Mouse (Mus musculus): Measurements from ENCODE around the gene Tmem204. TPM values are rescaled to one million over a fixed set of nuclear protein-coding genes. Genes with fewer than 3 reads are reported as not detected.
"Not testable (repeated sequence)": the region's sequence is repeated elsewhere in the genome, so short reads cannot be mapped to it uniquely, and the experiment has no call there.

Tmem204 gene
- polyA plus RNA-seq (2015; fragmentation: Nextera tagmentation; extraction: Ambion mirVana), result 10.9 TPM in 2 replicates

GRCm38 (mm10) chr17:25083444-25083931, at the start of gene Tmem204:
Gene Tmem204 (minus strand): TSS chr17:25083591.
- no peak within 1 kb of the TSS; the same call in 1 of the 2 replicates for H3K27ac ChIP-seq (replicated peaks)
- H3K4me3 ChIP-seq, result no peak within 1 kb of the TSS
- no peak for ATAC-seq (ENCODE audit: low FRiP score, low read depth)
- no peak within 1 kb of the TSS for H3K4me2 ChIP-seq
- H3K36me3 ChIP-seq, result no peaks in the 10 kb centered on the region; the same call in 1 of the 2 replicates
- H3K4me1 ChIP-seq (replicated peaks), result peaks cover 5% of the 10 kb centered on the region
- H3K9ac ChIP-seq, result no peak within 1 kb of the TSS
- 64% methylated on average over 7 of the region's 7 CpGs for WGBS
- H3K9me3 ChIP-seq, result no peaks in the 10 kb centered on the region
- no peaks in the 10 kb centered on the region for H3K27me3 ChIP-seq

GRCm38 (mm10) chr17:25130060-25130459, 46.7 kb upstream of the Tmem204 start:
- ATAC-seq (ENCODE audit: low FRiP score, low read depth), result no peak
- no peaks in the 10 kb centered on the region for H3K9me3 ChIP-seq
- peaks cover 14% of the 10 kb centered on the region for H3K4me1 ChIP-seq (replicated peaks)
- no peaks in the 10 kb centered on the region for H3K36me3 ChIP-seq
- no peak overlapping the region for H3K27ac ChIP-seq (replicated peaks)
- no peak overlapping the region for H3K4me3 ChIP-seq
- WGBS, result 91% methylated on average over 1 of the region's 1 CpGs
- H3K9ac ChIP-seq, result no peak overlapping the region
- H3K4me2 ChIP-seq, result no peak overlapping the region
- H3K27me3 ChIP-seq, result no peaks in the 10 kb centered on the region

DNA sequence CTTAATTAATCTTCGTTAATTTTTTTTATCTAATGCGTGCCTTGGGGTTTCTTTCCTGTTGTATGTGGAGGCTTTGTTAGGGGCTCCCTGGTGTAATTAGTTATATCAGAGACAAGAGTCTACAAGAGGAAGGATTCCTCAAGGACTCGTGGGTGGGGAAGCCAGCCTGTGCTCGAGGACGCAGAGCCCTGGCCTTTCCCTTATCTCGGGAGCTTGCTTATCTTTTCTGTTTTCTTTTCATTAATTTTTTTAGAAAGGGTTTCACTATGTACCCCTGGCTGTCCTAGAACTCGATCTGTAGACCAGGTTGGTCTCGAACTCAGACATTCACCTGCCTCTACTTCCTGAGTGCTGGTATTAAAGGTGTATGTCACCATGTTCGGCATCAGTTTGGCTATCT, 44.3 kb upstream of the Tmem204 start:
- no peak overlapping the region for H3K9ac ChIP-seq
- no peak for ATAC-seq (ENCODE audit: low FRiP score, low read depth)
- no peak overlapping the region for H3K4me3 ChIP-seq
- H3K27me3 ChIP-seq, result no peaks in the 10 kb centered on the region
- no peak overlapping the region for H3K4me2 ChIP-seq
- H3K27ac ChIP-seq (replicated peaks), result no peak overlapping the region
- no peaks in the 10 kb centered on the region for H3K9me3 ChIP-seq
- no peaks in the 10 kb centered on the region for H3K4me1 ChIP-seq (replicated peaks)
- no peaks in the 10 kb centered on the region for H3K36me3 ChIP-seq
- 77% methylated on average over 9 of the region's 9 CpGs for WGBS

DNA sequence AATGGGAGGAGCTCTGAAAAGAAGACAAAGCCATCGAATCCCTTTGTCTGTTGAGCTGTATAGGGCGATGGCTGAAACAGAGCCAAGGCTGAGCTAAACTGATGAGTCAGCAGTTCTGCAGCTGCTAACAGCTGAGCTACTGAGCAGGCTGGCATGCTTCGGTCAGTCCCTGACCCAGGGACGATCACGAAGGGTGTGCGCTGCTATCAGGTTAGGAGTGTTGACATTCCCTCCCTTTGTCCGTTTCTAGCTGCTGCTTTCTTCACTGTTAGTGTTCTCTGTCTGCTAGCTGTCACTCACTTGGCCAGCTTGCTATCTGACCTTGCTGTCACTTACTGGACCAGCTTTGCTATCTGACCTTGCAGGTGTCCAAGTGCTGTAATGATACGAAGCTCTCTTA, 43.7 kb upstream of the Tmem204 start:
- Histone ChIP-seq H3K9me3 (no peaks in the 10 kb centered on the region), H3K4me1 (replicated peaks) (no peaks in the 10 kb centered on the region), H3K27ac (replicated peaks) (no peak overlapping the region), H3K4me2 (no peak overlapping the region), H3K27me3 (no peaks in the 10 kb centered on the region), H3K9ac (no peak overlapping the region), H3K4me3 (no peak overlapping the region), H3K36me3 (no peaks in the 10 kb centered on the region)
- no peak for ATAC-seq (ENCODE audit: low FRiP score, low read depth)
- WGBS, result 48% methylated on average over 8 of the region's 8 CpGs

GRCm38 (mm10) chr17:25125442-25126060, 42.2 kb upstream of the Tmem204 start:
- 79% methylated on average over 3 of the region's 3 CpGs for WGBS
- not testable (repeated sequence) for H3K9me3 ChIP-seq; H3K9ac ChIP-seq; H3K27me3 ChIP-seq; ATAC-seq (ENCODE audit: low FRiP score, low read depth); H3K4me2 ChIP-seq; H3K27ac ChIP-seq (replicated peaks); H3K36me3 ChIP-seq; H3K4me3 ChIP-seq; H3K4me1 ChIP-seq (replicated peaks)

DNA sequence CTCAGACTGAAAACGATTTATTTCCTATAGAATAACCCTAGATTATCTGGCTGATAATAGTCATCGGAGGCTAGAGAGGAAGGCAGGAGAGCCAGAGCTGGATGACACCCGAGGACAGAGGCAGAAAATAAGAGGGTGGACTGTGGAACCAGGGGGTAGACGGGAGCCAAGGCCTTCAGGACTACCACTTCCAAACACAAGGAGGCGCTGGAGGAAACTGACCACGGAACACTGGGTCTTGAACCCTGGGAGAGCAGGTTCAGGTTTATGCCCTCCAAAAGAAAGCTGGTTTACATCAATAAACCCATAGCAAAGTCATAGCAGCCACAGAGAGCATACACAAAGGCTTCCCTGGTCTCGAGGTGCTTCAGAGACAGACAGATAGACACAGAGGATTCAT, 40.6 kb upstream of the Tmem204 start:
- H3K9me3 ChIP-seq, result no peaks in the 10 kb centered on the region
- H3K27ac ChIP-seq (replicated peaks), result no peak overlapping the region
- no peaks in the 10 kb centered on the region for H3K36me3 ChIP-seq
- 31% methylated on average over 7 of the region's 7 CpGs for WGBS
- H3K9ac ChIP-seq, result no peak overlapping the region
- H3K4me3 ChIP-seq, result no peak overlapping the region
- no peak overlapping the region for H3K4me2 ChIP-seq
- H3K4me1 ChIP-seq (replicated peaks), result no peaks in the 10 kb centered on the region
- no peak for ATAC-seq (ENCODE audit: low FRiP score, low read depth)
- no peaks in the 10 kb centered on the region for H3K27me3 ChIP-seq

DNA sequence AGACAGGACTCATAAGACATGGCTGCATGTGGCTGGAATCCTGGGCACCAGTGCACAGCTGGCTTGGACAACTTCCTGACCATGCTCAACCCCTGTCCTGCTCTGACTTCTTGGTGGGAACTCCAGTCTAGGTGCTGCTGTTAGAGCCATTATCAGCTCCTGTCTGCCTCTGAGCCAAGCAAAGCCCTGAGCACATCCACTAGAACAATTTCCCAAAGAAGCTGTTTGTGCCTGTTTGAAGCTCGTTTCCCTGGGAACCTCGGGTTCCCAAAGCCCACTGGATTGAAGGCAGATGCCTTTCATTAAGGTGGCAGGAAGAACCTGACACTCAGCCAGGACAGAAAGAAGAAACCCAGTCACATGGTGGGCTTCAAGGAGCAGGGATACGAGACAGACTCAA, 37.0 kb upstream of the Tmem204 start, which contains the start of gene Ptx4:
TSS of gene Ptx4 (plus strand) at position 355 of the 400 bp plus-strand sequence.
- Histone ChIP-seq H3K9me3 (no peaks in the 10 kb centered on the region), H3K4me2 (no peak within 1 kb of the TSS), H3K36me3 (no peaks in the 10 kb centered on the region), H3K27me3 (no peaks in the 10 kb centered on the region), H3K4me3 (no peak within 1 kb of the TSS), H3K4me1 (replicated peaks) (peaks cover 4% of the 10 kb centered on the region; the same call in 1 of the 2 replicates), H3K9ac (no peak within 1 kb of the TSS), H3K27ac (replicated peaks) (no peak within 1 kb of the TSS)
- WGBS, result 58% methylated on average over 3 of the region's 3 CpGs
- no peak for ATAC-seq (ENCODE audit: low FRiP score, low read depth)

DNA sequence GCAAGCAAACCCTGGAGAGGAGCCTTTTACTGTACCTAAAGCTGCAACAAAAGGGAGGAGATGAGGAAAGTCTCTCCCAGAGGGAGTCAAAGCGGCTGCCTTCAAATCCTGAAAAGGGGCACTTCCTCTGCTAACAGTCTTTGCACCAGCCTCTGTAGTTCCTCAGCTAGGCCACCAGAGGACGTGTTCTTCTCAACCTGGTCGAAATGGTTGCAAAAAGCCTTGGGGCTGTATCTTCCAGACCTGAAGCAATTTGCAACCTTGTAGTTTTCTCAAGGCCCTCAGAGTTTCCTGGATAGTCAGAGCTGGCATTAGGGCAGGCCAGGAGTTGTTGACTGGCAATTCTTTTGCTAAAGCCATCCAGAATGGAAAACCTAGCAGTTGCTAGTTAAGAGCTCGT, 33.9 kb upstream of the Tmem204 start:
- peaks cover 22% of the 10 kb centered on the region for H3K4me1 ChIP-seq (replicated peaks)
- WGBS, result 32% methylated on average over 4 of the region's 4 CpGs
- H3K9me3 ChIP-seq, result no peaks in the 10 kb centered on the region
- H3K27ac ChIP-seq (replicated peaks), result no peak overlapping the region
- peaks cover 3% of the 10 kb centered on the region; the same call in 1 of the 2 replicates for H3K36me3 ChIP-seq
- H3K4me3 ChIP-seq, result no peak overlapping the region
- H3K4me2 ChIP-seq, result no peak overlapping the region
- H3K9ac ChIP-seq, result no peak overlapping the region
- H3K27me3 ChIP-seq, result no peaks in the 10 kb centered on the region
- ATAC-seq (ENCODE audit: low FRiP score, low read depth), result no peak

DNA sequence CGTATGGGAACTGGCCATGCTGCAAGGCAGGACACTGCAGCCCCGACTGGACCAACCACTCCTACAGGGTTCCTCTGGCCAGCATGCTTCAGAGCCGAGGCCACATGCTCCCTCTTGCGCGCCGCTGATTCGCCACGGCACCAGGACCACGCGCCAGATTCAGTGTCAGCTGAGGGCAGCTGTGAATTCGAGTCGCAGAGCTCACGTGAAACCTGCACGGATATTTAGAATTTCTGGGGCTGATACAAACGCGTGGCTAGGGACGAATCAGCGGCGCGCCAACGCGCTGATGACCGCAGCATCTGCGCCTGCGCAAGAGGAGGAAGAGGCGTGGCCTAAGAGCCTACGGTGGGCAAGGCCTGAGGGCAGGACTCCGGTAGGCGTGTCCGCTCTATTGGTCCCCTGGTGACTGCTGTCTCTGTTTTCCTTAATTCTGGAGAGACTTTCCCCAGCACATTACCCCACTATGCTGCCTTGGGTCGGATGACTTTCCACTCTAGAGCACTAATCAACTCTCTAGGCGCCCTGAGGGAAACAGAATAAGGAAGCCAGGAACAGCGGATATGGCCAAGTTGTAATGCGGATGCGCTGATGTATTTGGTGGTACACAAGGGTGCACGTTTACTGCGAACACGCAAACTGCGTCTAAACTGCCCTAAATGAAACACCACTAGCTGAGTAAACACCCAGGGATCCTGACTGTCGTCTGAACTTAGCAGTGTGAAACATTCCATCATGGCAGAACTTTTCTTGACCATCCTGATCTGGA, 32.5 kb upstream of the Tmem204 start, which contains the start of gene Telo2:
TSS of gene Telo2 (minus strand) at position 304 of the 769 bp plus-strand sequence.
- H3K27me3 ChIP-seq, result no peaks in the 10 kb centered on the region
- H3K4me2 ChIP-seq, result peak within 1 kb of the TSS; percentile 100
- peaks cover 27% of the 10 kb centered on the region for H3K4me1 ChIP-seq (replicated peaks)
- peak within 1 kb of the TSS; percentile 74 for H3K9ac ChIP-seq
- H3K36me3 ChIP-seq, result peaks cover 3% of the 10 kb centered on the region; the same call in 1 of the 2 replicates
- peak within 1 kb of the TSS; percentile 85 for H3K4me3 ChIP-seq
- ATAC-seq (ENCODE audit: low FRiP score, low read depth), result peak; percentile 95
- 4% methylated on average over 40 of the region's 40 CpGs for WGBS
- H3K9me3 ChIP-seq, result no peaks in the 10 kb centered on the region
- H3K27ac ChIP-seq (replicated peaks), result peak within 1 kb of the TSS; percentile 94

GRCm38 (mm10) chr17:25114908-25115645, 31.7 kb upstream of the Tmem204 start:
- peaks cover 3% of the 10 kb centered on the region; the same call in 1 of the 2 replicates for H3K36me3 ChIP-seq
- peak overlapping the region; percentile 100 for H3K4me2 ChIP-seq
- 13% methylated on average over 23 of the region's 23 CpGs for WGBS
- no peaks in the 10 kb centered on the region for H3K27me3 ChIP-seq
- peak overlapping the region; percentile 85 for H3K4me3 ChIP-seq
- peaks cover 27% of the 10 kb centered on the region for H3K4me1 ChIP-seq (replicated peaks)
- peak overlapping the region; percentile 74 for H3K9ac ChIP-seq
- H3K27ac ChIP-seq (replicated peaks), result peak overlapping the region; percentile 94
- peak; percentile 67 for ATAC-seq (ENCODE audit: low FRiP score, low read depth)
- no peaks in the 10 kb centered on the region for H3K9me3 ChIP-seq

GRCm38 (mm10) chr17:25112423-25112810, 29.0 kb upstream of the Tmem204 start:
- Histone ChIP-seq H3K9me3 (no peaks in the 10 kb centered on the region), H3K27ac (replicated peaks) (peak overlapping the region; percentile 23; the same call in 1 of the 2 replicates), H3K4me3 (no peak overlapping the region), H3K9ac (no peak overlapping the region), H3K27me3 (no peaks in the 10 kb centered on the region), H3K4me1 (replicated peaks) (peaks cover 27% of the 10 kb centered on the region), H3K4me2 (no peak overlapping the region), H3K36me3 (peaks cover 15% of the 10 kb centered on the region)
- ATAC-seq (ENCODE audit: low FRiP score, low read depth), result no peak
- 77% methylated on average over 3 of the region's 3 CpGs for WGBS

Measured in hindbrain, embryonic 15.5 days (tissue).